Mouse (Mus musculus): ENCODE results near the gene Lrig1. TPM values are rescaled to one million over a fixed set of nuclear protein-coding genes. Genes with fewer than 3 reads are reported as not detected.

Gene Lrig1
- polyA plus RNA-seq, 1 experiment from 2014 or later = 23.8 TPM

DNA sequence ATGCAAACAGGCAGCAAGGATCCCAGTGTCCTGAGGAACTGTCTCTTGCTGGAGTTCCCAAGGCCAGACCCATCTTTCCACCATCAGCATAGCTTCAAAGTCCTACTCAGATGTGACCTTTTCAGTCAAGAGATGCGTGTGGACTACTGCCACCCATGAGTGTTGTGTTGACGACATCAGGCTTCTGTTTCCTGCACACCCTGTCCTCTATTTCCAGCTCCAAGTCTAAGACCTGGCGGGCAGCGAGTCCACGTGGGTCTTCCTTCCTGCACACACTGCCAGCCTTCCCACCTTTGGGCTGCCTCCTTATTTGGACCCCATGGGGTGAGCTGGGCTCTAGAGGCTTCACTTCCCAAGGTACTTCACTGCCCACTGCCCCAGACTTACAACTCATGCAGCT, 75.4 kb downstream of the Lrig1 start:
- Histone ChIP-seq H3K9me3 (no peaks in the 10 kb centered on the region), H3K27ac (replicated peaks) (no peak overlapping the region), H3K4me3 (no peak overlapping the region), H3K27me3 (no peaks in the 10 kb centered on the region), H3K4me2 (no peak overlapping the region), H3K9ac (no peak overlapping the region), H3K36me3 (peaks cover 17% of the 10 kb centered on the region; the same call in 1 of the 2 replicates), H3K4me1 (replicated peaks) (peaks cover 37% of the 10 kb centered on the region)
- no peak for ATAC-seq (ENCODE audit: low FRiP score, low read depth)
- WGBS = 92% methylated on average over 5 of the region's 5 CpGs

DNA sequence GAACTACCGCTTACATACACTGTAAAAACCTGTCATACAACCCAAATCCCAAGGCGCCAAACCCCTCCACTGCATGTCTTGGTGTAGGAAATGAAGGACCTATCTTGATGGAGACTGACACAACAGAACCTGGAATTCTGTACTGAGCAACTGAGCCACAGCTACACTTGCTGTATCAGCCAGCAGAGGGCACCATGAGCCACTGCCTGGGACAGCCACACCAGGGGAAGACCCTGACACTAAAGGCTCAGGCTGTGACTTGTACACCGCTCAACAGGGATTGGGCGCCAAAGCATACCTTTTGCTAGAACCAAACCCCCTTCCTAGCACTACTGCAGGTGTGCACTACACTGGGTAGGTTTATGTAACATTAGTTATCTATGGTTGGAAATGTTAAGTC, 77.0 kb downstream of the Lrig1 start:
- no peak overlapping the region for H3K27ac ChIP-seq (replicated peaks)
- H3K9me3 ChIP-seq = no peaks in the 10 kb centered on the region
- H3K9ac ChIP-seq = no peak overlapping the region
- peaks cover 20% of the 10 kb centered on the region; the same call in 1 of the 2 replicates for H3K36me3 ChIP-seq
- ATAC-seq (ENCODE audit: low FRiP score, low read depth) = 0 out of 2 replicates have a peak, but pooled peaks have one; percentile 31
- no peak overlapping the region for H3K4me2 ChIP-seq
- no peak overlapping the region for H3K4me3 ChIP-seq
- H3K27me3 ChIP-seq = no peaks in the 10 kb centered on the region
- peaks cover 27% of the 10 kb centered on the region for H3K4me1 ChIP-seq (replicated peaks)
- 83% methylated on average over 4 of the region's 4 CpGs for WGBS

DNA sequence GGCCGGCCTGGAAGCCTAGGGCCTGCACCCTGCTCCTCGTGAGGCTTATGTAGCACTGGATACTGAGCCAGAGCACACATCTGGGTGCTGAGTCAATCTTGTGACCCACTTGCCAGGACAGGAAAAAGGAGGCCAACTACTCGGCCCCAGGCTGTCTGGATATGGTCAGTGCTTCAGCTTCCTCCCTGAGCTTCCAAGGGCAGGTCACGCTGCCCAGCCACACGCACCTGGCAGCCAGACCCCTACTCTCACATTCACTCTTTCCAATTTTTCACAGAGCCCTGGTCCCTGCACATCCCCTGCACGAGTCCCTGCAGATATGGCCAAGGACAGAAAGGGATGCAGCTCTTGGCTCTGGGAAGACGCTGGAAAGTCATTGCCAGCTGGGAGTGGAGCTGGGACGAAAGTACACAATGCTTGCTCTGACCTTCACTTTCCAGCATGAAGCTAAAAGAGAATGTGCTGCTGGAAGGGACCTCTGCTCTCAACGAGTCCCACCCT, 79.1 kb downstream of the Lrig1 start:
- no peak for ATAC-seq (ENCODE audit: low FRiP score, low read depth)
- no peaks in the 10 kb centered on the region for H3K9me3 ChIP-seq
- WGBS = 85% methylated on average over 9 of the region's 9 CpGs
- H3K27me3 ChIP-seq = no peaks in the 10 kb centered on the region
- peaks cover 20% of the 10 kb centered on the region; the same call in 1 of the 2 replicates for H3K36me3 ChIP-seq
- H3K9ac ChIP-seq = no peak overlapping the region
- peaks cover 7% of the 10 kb centered on the region for H3K4me1 ChIP-seq (replicated peaks)
- H3K4me2 ChIP-seq = no peak overlapping the region
- H3K4me3 ChIP-seq = no peak overlapping the region
- H3K27ac ChIP-seq (replicated peaks) = no peak overlapping the region

DNA sequence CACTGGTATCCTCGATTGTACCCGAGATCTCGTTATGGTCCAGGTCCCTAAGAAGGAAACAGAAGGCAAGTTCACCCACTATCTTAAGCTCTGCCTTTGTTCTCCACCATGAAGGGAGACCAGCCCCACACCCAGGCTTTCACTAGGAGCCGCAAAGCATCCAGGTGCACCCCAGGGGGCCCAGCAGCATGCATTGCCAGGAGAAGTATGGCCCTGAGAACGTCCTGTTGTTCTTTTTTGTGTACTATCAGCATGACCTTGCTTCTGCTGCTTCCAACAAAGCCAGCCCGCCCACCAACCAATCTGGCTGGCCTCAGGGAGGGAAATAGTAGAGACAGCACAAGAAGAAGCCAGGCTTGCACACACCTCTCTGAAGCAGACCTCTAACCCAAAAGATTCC, 79.7 kb downstream of the Lrig1 start:
- Histone ChIP-seq H3K4me1 (replicated peaks) (peaks cover 2% of the 10 kb centered on the region), H3K27me3 (no peaks in the 10 kb centered on the region), H3K27ac (replicated peaks) (0 out of 2 replicates have a peak overlapping the region, but pooled peaks have one; percentile 17), H3K4me3 (no peak overlapping the region), H3K9ac (no peak overlapping the region), H3K36me3 (peaks cover 20% of the 10 kb centered on the region), H3K4me2 (no peak overlapping the region), H3K9me3 (no peaks in the 10 kb centered on the region)
- WGBS = 70% methylated on average over 6 of the region's 6 CpGs
- ATAC-seq (ENCODE audit: low FRiP score, low read depth) = no peak

DNA sequence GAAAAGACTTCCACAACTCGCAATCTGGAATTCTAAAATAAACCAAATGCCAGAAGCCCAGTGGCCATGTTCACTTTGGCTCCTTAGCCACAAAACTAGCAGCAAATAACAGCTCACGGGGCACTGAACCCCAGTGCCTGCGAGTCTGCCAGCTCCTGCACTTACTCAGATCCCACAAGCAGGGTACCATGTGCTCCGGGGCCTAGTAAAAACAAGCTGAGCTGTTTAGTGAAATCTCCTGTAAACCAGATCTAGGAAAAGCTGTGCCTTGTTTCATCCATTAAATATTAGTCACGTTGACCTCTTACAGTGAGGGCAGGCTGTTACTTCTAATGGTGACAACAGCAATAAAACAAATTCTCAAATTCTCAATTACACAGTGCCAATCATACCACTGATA, 81.3 kb downstream of the Lrig1 start:
- no peak for ATAC-seq (ENCODE audit: low FRiP score, low read depth)
- Histone ChIP-seq H3K9ac (no peak overlapping the region), H3K4me1 (replicated peaks) (peaks cover 2% of the 10 kb centered on the region; the same call in 1 of the 2 replicates), H3K36me3 (peaks cover 17% of the 10 kb centered on the region), H3K27ac (replicated peaks) (0 out of 2 replicates have a peak overlapping the region, but pooled peaks have one; percentile 24), H3K9me3 (no peaks in the 10 kb centered on the region), H3K4me3 (no peak overlapping the region), H3K4me2 (no peak overlapping the region), H3K27me3 (no peaks in the 10 kb centered on the region)
- WGBS = 81% methylated on average over 5 of the region's 5 CpGs

DNA sequence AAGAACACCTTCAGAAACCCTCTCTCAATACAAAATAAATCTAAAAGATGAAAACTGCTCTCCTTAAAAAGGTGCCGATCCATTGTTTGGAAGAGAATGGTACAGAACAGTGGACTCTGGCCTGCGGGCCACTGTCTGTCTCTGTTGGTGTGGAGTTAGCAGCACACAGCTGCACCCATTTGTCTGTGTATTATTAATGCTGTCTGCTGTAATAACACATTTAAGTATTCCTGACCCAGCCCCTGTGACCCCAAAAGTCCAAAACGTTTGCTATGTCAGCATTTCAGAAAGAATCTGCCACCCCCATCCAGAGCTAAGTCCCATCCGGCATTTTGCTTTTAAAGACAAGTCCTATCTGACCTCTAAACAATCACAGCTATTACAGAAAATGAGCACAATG, 84.0 kb downstream of the Lrig1 start:
- Histone ChIP-seq H3K27ac (replicated peaks) (no peak overlapping the region), H3K9me3 (no peaks in the 10 kb centered on the region), H3K36me3 (peaks cover 16% of the 10 kb centered on the region), H3K27me3 (no peaks in the 10 kb centered on the region), H3K4me1 (replicated peaks) (peaks cover 2% of the 10 kb centered on the region; the same call in 1 of the 2 replicates), H3K4me2 (no peak overlapping the region), H3K4me3 (no peak overlapping the region), H3K9ac (no peak overlapping the region)
- no peak for ATAC-seq (ENCODE audit: low FRiP score, low read depth)
- WGBS = 85% methylated on average over 4 of the region's 4 CpGs

DNA sequence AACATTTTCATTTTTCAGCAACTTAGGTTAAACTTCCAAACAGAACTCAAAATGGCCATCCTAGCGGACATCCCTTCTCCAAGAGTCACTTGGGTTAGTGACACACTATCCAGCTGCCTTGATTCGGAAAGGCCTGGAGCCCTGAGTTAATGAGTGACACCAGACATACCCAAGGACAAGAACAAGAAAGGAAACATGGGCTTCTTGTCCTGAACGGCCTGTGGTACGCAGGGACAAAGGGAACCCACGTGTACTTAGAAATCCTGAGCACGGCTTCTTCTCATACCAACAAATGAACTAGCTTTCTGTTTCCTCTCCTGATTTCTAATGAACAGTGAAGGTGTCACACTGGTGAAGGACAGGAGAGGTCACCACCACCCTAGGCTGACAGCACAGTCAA, 85.6 kb downstream of the Lrig1 start:
- no peak overlapping the region for H3K9ac ChIP-seq
- peaks cover 21% of the 10 kb centered on the region for H3K36me3 ChIP-seq
- H3K27ac ChIP-seq (replicated peaks) = no peak overlapping the region
- H3K4me3 ChIP-seq = no peak overlapping the region
- no peak for ATAC-seq (ENCODE audit: low FRiP score, low read depth)
- H3K9me3 ChIP-seq = no peaks in the 10 kb centered on the region
- no peaks in the 10 kb centered on the region for H3K27me3 ChIP-seq
- peaks cover 2% of the 10 kb centered on the region; the same call in 1 of the 2 replicates for H3K4me1 ChIP-seq (replicated peaks)
- no peak overlapping the region for H3K4me2 ChIP-seq
- WGBS = 92% methylated on average over 6 of the region's 6 CpGs

DNA sequence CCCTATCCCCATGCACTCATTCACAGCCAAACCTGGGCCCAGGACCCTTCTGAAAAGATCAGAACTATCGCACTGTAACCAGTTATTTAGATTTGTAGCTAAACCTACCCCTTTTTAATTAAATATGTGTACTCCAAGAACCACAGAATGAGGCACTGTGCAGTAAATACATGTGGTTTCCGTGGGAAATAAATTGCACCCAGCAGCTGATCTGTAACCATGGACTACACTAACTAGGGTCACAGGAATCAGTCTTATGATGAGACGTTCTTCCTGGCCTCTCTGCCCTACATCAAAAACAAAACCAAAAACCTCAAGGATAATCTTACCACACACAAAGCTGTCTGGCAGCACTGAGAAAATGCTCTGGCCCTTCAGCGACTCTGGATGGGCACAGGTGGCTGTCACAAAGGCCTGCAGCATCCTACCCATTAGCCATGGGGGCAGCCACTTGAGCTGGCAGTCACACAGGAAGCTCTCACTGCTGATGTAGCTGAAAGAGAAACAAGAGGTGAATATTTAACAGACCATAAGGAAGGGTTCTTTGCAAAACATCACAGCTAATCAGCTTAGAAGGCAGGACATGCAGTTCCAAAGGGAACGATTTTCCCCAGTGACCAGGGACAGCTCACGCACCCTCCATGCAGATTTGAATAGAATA, 86.6 kb downstream of the Lrig1 start:
- Histone ChIP-seq H3K36me3 (peaks cover 24% of the 10 kb centered on the region), H3K9me3 (no peaks in the 10 kb centered on the region), H3K27ac (replicated peaks) (no peak overlapping the region), H3K4me3 (no peak overlapping the region), H3K27me3 (no peaks in the 10 kb centered on the region), H3K4me1 (replicated peaks) (peaks cover 2% of the 10 kb centered on the region; the same call in 1 of the 2 replicates), H3K9ac (no peak overlapping the region), H3K4me2 (no peak overlapping the region)
- no peak for ATAC-seq (ENCODE audit: low FRiP score, low read depth)
- 63% methylated on average over 6 of the region's 6 CpGs for WGBS

DNA sequence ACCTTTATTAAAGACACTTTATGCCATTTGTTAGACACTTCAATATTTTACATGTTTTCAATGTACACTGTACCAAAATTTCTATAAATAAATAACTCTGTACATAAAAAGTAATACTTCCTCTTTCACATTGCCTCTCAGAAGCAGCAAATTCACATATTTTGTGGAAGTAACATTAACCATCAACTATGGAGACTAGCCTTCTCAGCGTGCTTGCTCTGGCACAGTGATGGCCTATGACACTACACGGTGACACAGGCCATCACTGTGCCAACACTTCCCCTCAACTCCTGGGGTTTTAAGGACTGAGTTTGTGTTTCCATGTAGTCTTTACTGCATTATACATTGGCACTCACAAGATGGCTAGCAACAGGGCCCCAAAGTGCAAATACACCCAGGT, 95.4 kb downstream of the Lrig1 start:
- Histone ChIP-seq H3K4me1 (replicated peaks) (peaks cover 8% of the 10 kb centered on the region; the same call in 1 of the 2 replicates), H3K36me3 (peaks cover 16% of the 10 kb centered on the region)

DNA sequence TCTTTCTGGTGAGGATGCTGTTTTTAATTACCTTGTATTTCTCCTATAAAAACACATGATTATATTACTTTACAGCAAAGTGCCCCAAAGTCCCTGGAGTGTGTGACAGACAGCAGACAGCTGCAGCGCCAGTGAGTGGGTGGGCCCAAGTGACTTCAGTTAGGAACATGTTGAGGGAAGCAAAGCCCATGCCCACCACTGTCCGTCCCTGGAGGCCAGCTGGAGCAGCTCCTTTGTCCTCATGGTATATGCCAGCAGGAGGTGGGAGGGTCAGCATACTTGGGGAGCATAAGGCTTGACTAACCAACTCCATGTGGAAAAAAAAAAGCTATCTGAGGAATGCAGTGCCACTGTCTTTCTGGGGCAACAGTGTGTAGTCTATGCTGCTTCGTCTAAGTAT, 95.9 kb downstream of the Lrig1 start:
- peaks cover 11% of the 10 kb centered on the region for H3K36me3 ChIP-seq
- H3K4me2 ChIP-seq = no peak overlapping the region
- WGBS = 39% methylated on average over 3 of the region's 3 CpGs

More for the DNA sequence above, 95.4 kb downstream of the Lrig1 start:
- no peak overlapping the region for H3K27ac ChIP-seq (replicated peaks)
- no peak overlapping the region for H3K9ac ChIP-seq
- no peak overlapping the region for H3K4me2 ChIP-seq
- ATAC-seq (ENCODE audit: low FRiP score, low read depth) = no peak
- no peak overlapping the region for H3K4me3 ChIP-seq
- WGBS = 87% methylated on average over 2 of the region's 2 CpGs
- H3K27me3 ChIP-seq = no peaks in the 10 kb centered on the region
- H3K9me3 ChIP-seq = no peaks in the 10 kb centered on the region

DNA sequence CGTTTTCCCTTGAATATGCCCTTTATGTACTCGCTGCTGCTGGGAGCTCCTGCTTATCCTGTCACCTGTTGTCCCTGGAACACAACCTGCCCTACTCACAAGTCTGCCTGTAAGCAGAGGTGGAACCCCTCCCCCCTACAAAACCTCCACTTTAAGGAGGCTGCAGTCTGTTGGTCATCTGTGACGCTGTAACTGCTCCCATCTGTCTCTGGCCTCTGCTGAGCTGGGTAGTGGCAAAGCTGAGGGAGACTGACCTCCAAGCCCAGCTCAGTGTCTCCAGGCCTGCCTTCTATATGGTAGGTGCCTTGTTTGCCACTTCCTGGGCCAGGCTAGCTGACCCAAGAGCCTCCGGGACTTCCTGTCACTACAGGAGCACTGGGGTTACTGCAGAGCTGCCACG, 98.1 kb downstream of the Lrig1 start:
- Histone ChIP-seq H3K9ac (no peak overlapping the region), H3K4me1 (replicated peaks) (peaks cover 8% of the 10 kb centered on the region; the same call in 1 of the 2 replicates), H3K9me3 (no peaks in the 10 kb centered on the region), H3K36me3 (no peaks in the 10 kb centered on the region), H3K27me3 (no peaks in the 10 kb centered on the region), H3K27ac (replicated peaks) (no peak overlapping the region), H3K4me3 (no peak overlapping the region), H3K4me2 (no peak overlapping the region)
- no peak for ATAC-seq (ENCODE audit: low FRiP score, low read depth)
- 65% methylated on average over 5 of the region's 5 CpGs for WGBS

More for the DNA sequence above, 95.9 kb downstream of the Lrig1 start:
- Histone ChIP-seq H3K9ac (no peak overlapping the region), H3K4me1 (replicated peaks) (peaks cover 8% of the 10 kb centered on the region; the same call in 1 of the 2 replicates), H3K4me3 (no peak overlapping the region), H3K27ac (replicated peaks) (no peak overlapping the region), H3K9me3 (no peaks in the 10 kb centered on the region), H3K27me3 (no peaks in the 10 kb centered on the region)
- no peak for ATAC-seq (ENCODE audit: low FRiP score, low read depth)

DNA sequence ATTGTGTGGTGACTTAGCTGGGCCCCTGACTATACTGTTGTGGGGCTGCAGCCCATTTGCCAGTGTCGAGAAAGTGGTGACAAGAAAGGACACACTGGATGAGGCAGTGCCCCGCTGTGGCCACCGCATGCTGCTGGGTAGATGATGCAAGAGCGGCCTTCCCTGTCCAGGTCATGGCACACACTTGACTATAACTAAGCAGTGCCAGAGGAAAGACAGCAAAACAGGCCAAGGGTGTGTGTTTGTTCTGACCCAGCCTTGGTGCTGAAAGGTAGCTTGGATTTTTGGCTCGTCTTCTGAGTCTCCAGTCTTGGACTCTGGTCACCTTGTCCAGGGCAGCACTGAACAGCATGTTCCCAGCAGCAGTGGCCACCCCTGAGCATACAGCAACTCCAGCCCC, 98.9 kb downstream of the Lrig1 start:
- H3K9me3 ChIP-seq = no peaks in the 10 kb centered on the region
- no peak overlapping the region for H3K4me3 ChIP-seq
- peaks cover 8% of the 10 kb centered on the region; the same call in 1 of the 2 replicates for H3K4me1 ChIP-seq (replicated peaks)
- no peak overlapping the region for H3K27ac ChIP-seq (replicated peaks)
- H3K4me2 ChIP-seq = no peak overlapping the region
- no peaks in the 10 kb centered on the region for H3K27me3 ChIP-seq
- no peak overlapping the region for H3K9ac ChIP-seq
- no peaks in the 10 kb centered on the region for H3K36me3 ChIP-seq
- ATAC-seq (ENCODE audit: low FRiP score, low read depth) = no peak
- 82% methylated on average over 5 of the region's 5 CpGs for WGBS

All from hindbrain, embryonic 15.5 days (tissue).